Mouse (Mus musculus): ENCODE results near the gene Nop53.

GRCm38 (mm10) chr7:15907971-15908590, 37.8 kb downstream of the Nop53 start:
- TF ChIP-seq CTCF (IDR thresholded peaks at IDR 0.05; ENCODE audit: low read depth, low read length) (no peak), TAL1 (conservative IDR thresholded peaks at IDR 0.05; ENCODE audit: low read depth, low read length) (no peak), POLR2AphosphoS5 (IDR thresholded peaks at IDR 0.05; ENCODE audit: insufficient replicate concordance, low read depth, low read length) (no peak), GATA1 (IDR thresholded peaks at IDR 0.05; ENCODE audit: borderline replicate concordance, low read length) (no peak), GATA2 (IDR thresholded peaks at IDR 0.05; ENCODE audit: borderline replicate concordance, low read depth, low read length) (no peak)

Measured in G1E (cell line).